15 mouse cellular contexts compared by ENCODE assay signal in genomic region chr1:37615290-37616040, GRCm38 (mm10).
DNase-seq lines count a peak whose midpoint lies in the region; ATAC-seq and TF ChIP-seq lines count a peak whose summit lies in the region.
"Had no signal": no experiment of that assay in that cellular context is flagged by ENCODE, and none has a peak within 500 bp of the region (broad histone marks: within the 10 kb centered on the region; RNA-seq: fewer than 3 reads in every experiment).

No protein-coding gene starts in this region.

- H3K4me1 ChIP-seq in heart, embryonic 13.5 days: peaks cover 48% of the 10 kb centered on the region
- H3K4me1 ChIP-seq in heart, embryonic 11.5 days (ENCODE audit: control insufficient read depth, insufficient read depth, low read length): peaks cover 24% of the 10 kb centered on the region
- H3K4me1 ChIP-seq in lung, embryonic 15.5 days: peaks cover 32% of the 10 kb centered on the region
- H3K4me1 ChIP-seq in lung, adult 2 months (ENCODE audit: control insufficient read depth, insufficient read depth, low read length): peaks cover 2% of the 10 kb centered on the region; the same call in 1 of the 2 replicates
- H3K4me1 ChIP-seq in lung, postnatal 0 days (ENCODE audit: insufficient read depth, low read depth, low read length): peaks cover 2% of the 10 kb centered on the region; the same call in 1 of the 2 replicates

- no peaks in the 10 kb centered on the region for H3K9me3 ChIP-seq in heart, embryonic 13.5 days
- H3K9me3 ChIP-seq in heart, embryonic 11.5 days (replicated peaks; ENCODE audit: control insufficient read depth, low read length): no peaks in the 10 kb centered on the region
- no peaks in the 10 kb centered on the region for H3K9me3 ChIP-seq in lung, embryonic 15.5 days
- no peaks in the 10 kb centered on the region for H3K9me3 ChIP-seq in lung, postnatal 0 days (ENCODE audit: low read length)
- H3K9me3 ChIP-seq: G1E; limb, embryonic 12.5 days; neural tube, embryonic 13.5 days had no signal

- WGBS in heart, embryonic 13.5 days: 63% methylated on average over 12 of the region's 12 CpGs
- WGBS in heart, embryonic 11.5 days (ENCODE audit: insufficient replicate concordance): 66% methylated on average over 12 of the region's 12 CpGs
- WGBS in lung, embryonic 15.5 days: 46% methylated on average over 12 of the region's 12 CpGs
- WGBS in lung, adult 2 months: 49% methylated on average over 12 of the region's 12 CpGs
- WGBS in lung, postnatal 0 days: 28% methylated on average over 12 of the region's 12 CpGs

- H3K4me3 ChIP-seq in heart, embryonic 13.5 days: no peak overlapping the region
- no peak overlapping the region for H3K4me3 ChIP-seq in heart, embryonic 11.5 days (ENCODE audit: low read depth, low read length)
- no peak overlapping the region for H3K4me3 ChIP-seq in lung, embryonic 15.5 days
- H3K4me3 ChIP-seq in lung, adult 2 months (replicated peaks; ENCODE audit: extremely low read depth, low read depth, low read length): no peak overlapping the region
- H3K4me3 ChIP-seq in lung, postnatal 0 days (ENCODE audit: low read depth, low read length): no peak overlapping the region
- H3K4me3 ChIP-seq: limb, embryonic 12.5 days; neural tube, embryonic 13.5 days had no signal

- peak overlapping the region; percentile 2; the same call in 1 of the 2 replicates for H3K9ac ChIP-seq in heart, embryonic 13.5 days
- H3K9ac ChIP-seq in heart, embryonic 11.5 days (ENCODE audit: low read depth, low read length): no peak overlapping the region
- H3K9ac ChIP-seq in lung, embryonic 15.5 days: no peak overlapping the region
- H3K9ac ChIP-seq in lung, postnatal 0 days (replicated peaks; ENCODE audit: low read depth): no peak overlapping the region
- H3K9ac ChIP-seq: limb, embryonic 12.5 days; neural tube, embryonic 13.5 days had no signal

- H3K4me2 ChIP-seq in heart, embryonic 13.5 days: peak overlapping the region; percentile 45; the same call in 1 of the 2 replicates
- H3K4me2 ChIP-seq in heart, embryonic 11.5 days: no peak overlapping the region
- peak overlapping the region; percentile 19; the same call in 1 of the 2 replicates for H3K4me2 ChIP-seq in lung, embryonic 15.5 days
- H3K4me2 ChIP-seq in lung, postnatal 0 days (replicated peaks; ENCODE audit: low read depth, low read length): no peak overlapping the region
- H3K4me2 ChIP-seq: limb, embryonic 12.5 days; neural tube, embryonic 13.5 days had no signal

- no peaks in the 10 kb centered on the region for H3K36me3 ChIP-seq in heart, embryonic 13.5 days
- no peaks in the 10 kb centered on the region for H3K36me3 ChIP-seq in heart, embryonic 11.5 days (ENCODE audit: control insufficient read depth, insufficient read depth, low read length)
- no peaks in the 10 kb centered on the region for H3K36me3 ChIP-seq in lung, embryonic 15.5 days
- no peaks in the 10 kb centered on the region for H3K36me3 ChIP-seq in lung, postnatal 0 days (ENCODE audit: insufficient read depth, low read length)
- H3K36me3 ChIP-seq: G1E; limb, embryonic 12.5 days; neural tube, embryonic 13.5 days had no signal

- DNase-seq in lung, adult 2 months: no peak
- peak; percentile 80 for DNase-seq in lung, postnatal 0 days (ENCODE audit: low spot score)
- peak; percentile 48 for DNase-seq in thymus, postnatal 25 days
- no peak for DNase-seq in frontal cortex, postnatal 14 days (ENCODE audit: low spot score in 2 of 2)
- DNase-seq: adrenal gland, postnatal 14 days; cerebellum, postnatal 14 days; kidney, adult 8-10 months had no signal

- no peak for TF ChIP-seq CTCF in lung, adult 2 months (IDR thresholded peaks at IDR 0.05; ENCODE audit: insufficient read depth, low read length)
- no peak for TF ChIP-seq CTCF in lung, postnatal 0 days (IDR thresholded peaks at IDR 0.05)

- no peak for ATAC-seq in heart, embryonic 13.5 days (ENCODE audit: extremely low read depth, insufficient number of reproducible peaks, low FRiP score, low TSS enrichment)
- ATAC-seq in heart, embryonic 11.5 days (replicated peaks; ENCODE audit: insufficient number of reproducible peaks, low FRiP score, low TSS enrichment): no peak
- ATAC-seq in lung, embryonic 15.5 days (ENCODE audit: borderline replicate concordance, extremely low read depth, low FRiP score, low TSS enrichment): peak; percentile 26; the same call in 1 of the 2 replicates
- peak; percentile 81 for ATAC-seq in lung, postnatal 0 days
- ATAC-seq in frontal cortex, adult (ENCODE audit: low TSS enrichment): no peak

- no peak for TF ChIP-seq POLR2A in lung, adult 2 months (IDR thresholded peaks at IDR 0.05; ENCODE audit: borderline replicate concordance, extremely low read depth, low read depth, low read length)

- no peaks in the 10 kb centered on the region; the same call in 1 of the 2 replicates for H3K27me3 ChIP-seq in heart, embryonic 13.5 days (replicated peaks)
- H3K27me3 ChIP-seq in heart, embryonic 11.5 days (ENCODE audit: control insufficient read depth, insufficient read depth, low read length): no peaks in the 10 kb centered on the region
- H3K27me3 ChIP-seq in lung, embryonic 15.5 days: no peaks in the 10 kb centered on the region
- H3K27me3 ChIP-seq in lung, postnatal 0 days (replicated peaks; ENCODE audit: insufficient read depth, low read length): no peaks in the 10 kb centered on the region
- H3K27me3 ChIP-seq: limb, embryonic 12.5 days; neural tube, embryonic 13.5 days had no signal

- TF ChIP-seq EP300 in lung, postnatal 0 days (IDR thresholded peaks at IDR 0.05): no peak

- 0 out of 2 replicates have a peak overlapping the region, but pooled peaks have one; percentile 20 for H3K27ac ChIP-seq in heart, embryonic 13.5 days (replicated peaks)
- no peak overlapping the region for H3K27ac ChIP-seq in heart, embryonic 11.5 days (ENCODE audit: low read depth, low read length)
- peak overlapping the region; percentile 87 for H3K27ac ChIP-seq in lung, embryonic 15.5 days
- H3K27ac ChIP-seq in lung, postnatal 0 days (ENCODE audit: low read length): peak overlapping the region; percentile 72
- H3K27ac ChIP-seq: limb, embryonic 12.5 days; macrophage; neural tube, embryonic 13.5 days had no signal

Comparison
In these comparisons a context has a peak if more than half of its experiments do, and no peak if none do; other contexts are left out.
1. H3K4me2 ChIP-seq: peak in heart, embryonic 13.5 days (single experiment) and lung, embryonic 15.5 days (single experiment); none in heart, embryonic 11.5 days (single experiment) and lung, postnatal 0 days (single experiment).
2. DNase-seq: peak in lung, postnatal 0 days (single experiment) and thymus, postnatal 25 days (single experiment); none in lung, adult 2 months (single experiment) and frontal cortex, postnatal 14 days (0 of 2).
3. ATAC-seq: peak in lung, embryonic 15.5 days (single experiment) and lung, postnatal 0 days (single experiment); none in heart, embryonic 13.5 days (single experiment), heart, embryonic 11.5 days (single experiment) and frontal cortex, adult (single experiment).